Mouse (Mus musculus): ENCODE results near the gene Csf2rb.

GRCm38 (mm10) chr15:78320825-78321496 is 4.6 kb upstream of the Csf2rb start:
- TF ChIP-seq GATA1 (IDR thresholded peaks at IDR 0.05; ENCODE audit: low read depth, low read length) (no peak), TCF12 (IDR thresholded peaks at IDR 0.05; ENCODE audit: low read depth, low read length) (no peak), CTCF (IDR thresholded peaks at IDR 0.05 in 2 of 3, conservative IDR thresholded peaks at IDR 0.05 in 1 of 3; ENCODE audit: control insufficient read depth in 1 of 3, insufficient read depth in 1 of 3, low read depth in 2 of 3, low read length in 3 of 3, poor library complexity in 1 of 3, severe bottlenecking in 1 of 3) (peak; percentile 79 to 87 (median 83)), ELF1 (IDR thresholded peaks at IDR 0.05; ENCODE audit: low read depth, low read length) (0 out of 2 replicates have a peak, but pooled peaks have one; percentile 20), ZC3H11A (IDR thresholded peaks at IDR 0.05; ENCODE audit: low read depth, low read length) (no peak), POLR2AphosphoS2 (IDR thresholded peaks at IDR 0.05; ENCODE audit: low read length) (no peak)

All from MEL (cell line).